Mouse (Mus musculus) inflammation-experienced regulatory T-cells, adult 6 months (primary cell): ENCODE results near the gene Cd209d. TPM values are rescaled to one million over a fixed set of nuclear protein-coding genes. Genes with fewer than 3 reads are reported as not detected.
"Not testable (repeated sequence)": the region's sequence is repeated elsewhere in the genome, so short reads cannot be mapped to it uniquely, and the experiment has no call there.

Experiments
- ATAC-seq: one replicate; pipeline ENCODE4 v1.8.0; 2017
- polyA plus RNA-seq, 3 experiments: library from polyadenylated mRNA; unstranded; fragments of 100-300 nt; shearing (Covaris generic); gene quantifications; one replicate each; pipeline ENCODE4 v1.2.1; 2017

Gene Cd209d
- polyA plus RNA-seq = under 1 TPM in 1 of 3 experiments, not detected in 2; 0.55 TPM

- no peak for ATAC-seq
Observed at GRCm38 (mm10) chr8:3878455-3878854, at the start of gene Cd209d. Gene Cd209d, minus strand, starts transcription at chr8:3878555.

- no peak for ATAC-seq
Observed at GRCm38 (mm10) chr8:3926744-3927143, 48.4 kb upstream of the Cd209d start, which contains the start of gene Cd209b. Gene Cd209b, minus strand, starts transcription at chr8:3926844.

- no peak for ATAC-seq
Observed at GRCm38 (mm10) chr8:3876121-3876520, 2.2 kb downstream of the Cd209d start.

DNA sequence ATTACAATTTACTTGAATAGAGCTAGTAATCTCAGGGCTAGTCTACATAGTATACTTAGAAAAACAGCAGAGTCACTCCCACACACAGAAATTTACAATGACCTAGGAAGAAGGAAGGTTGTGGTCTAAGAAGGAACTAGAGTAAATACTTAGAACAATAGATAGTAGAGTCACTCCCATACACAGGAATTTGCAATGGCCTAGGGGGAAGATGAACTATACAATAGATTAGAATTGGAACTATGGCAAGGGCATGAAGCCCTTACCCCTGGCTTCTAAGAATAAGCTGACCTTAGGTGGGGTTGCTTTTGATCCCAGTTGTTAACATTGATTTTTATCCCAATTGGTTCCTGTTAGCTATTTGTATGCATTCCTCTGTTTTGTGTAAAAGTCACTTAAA lies 15.6 kb downstream of the Cd209d start:
- not testable (repeated sequence) for ATAC-seq

GRCm38 (mm10) chr8:3854209-3854608 lies 24.1 kb downstream of the Cd209d start, which contains the start of gene Cd209e:
Gene Cd209e, minus strand, starts transcription at chr8:3854309.
- ATAC-seq = no peak

Other genes with a start within 250 kb of the Cd209d start
- 100 to 1,000 TPM; 180 to 262 (median 191) TPM for gene Stxbp2, start 247.6 kb downstream of the Cd209d start, polyA plus RNA-seq
- not detected for gene Retn, start 222.8 kb downstream of the Cd209d start, polyA plus RNA-seq
- gene Mcemp1, start 212.8 kb downstream of the Cd209d start, polyA plus RNA-seq = under 1 TPM in 1 of 3 experiments, not detected in 2; 0.48 TPM
- not detected for gene Fcor, start 206.2 kb downstream of the Cd209d start, polyA plus RNA-seq
- 10 to 100 TPM; 19.6 to 27.0 (median 23.3) TPM for gene Trappc5, start 202.3 kb downstream of the Cd209d start, polyA plus RNA-seq
- gene Fcer2a, start 184.4 kb downstream of the Cd209d start, polyA plus RNA-seq = 1 to 10 TPM in 2 of 3 experiments, under 1 TPM in 1; 0.85 to 1.9 (median 1.9) TPM
- gene Clec4g, start 157.9 kb downstream of the Cd209d start, polyA plus RNA-seq = not detected
- gene Cd209a, start 129.6 kb downstream of the Cd209d start, polyA plus RNA-seq = 1 to 10 TPM in 2 of 3 experiments, not detected in 1; 1.1 to 2.6 TPM
- gene Cd209e, start 24.2 kb downstream of the Cd209d start, polyA plus RNA-seq = not detected
- gene Cd209b, start 48.3 kb upstream of the Cd209d start, polyA plus RNA-seq = under 1 TPM; 0.47 to 0.89 (median 0.67) TPM
- gene Cd209c, start 76.2 kb upstream of the Cd209d start, polyA plus RNA-seq = under 1 TPM in 2 of 3 experiments, not detected in 1; 0.28 to 0.50 TPM
- not detected for gene Cd209f, start 227.3 kb upstream of the Cd209d start, polyA plus RNA-seq